Mouse (Mus musculus): ENCODE results near the gene Ccdc172.

Gene Ccdc172

DNA sequence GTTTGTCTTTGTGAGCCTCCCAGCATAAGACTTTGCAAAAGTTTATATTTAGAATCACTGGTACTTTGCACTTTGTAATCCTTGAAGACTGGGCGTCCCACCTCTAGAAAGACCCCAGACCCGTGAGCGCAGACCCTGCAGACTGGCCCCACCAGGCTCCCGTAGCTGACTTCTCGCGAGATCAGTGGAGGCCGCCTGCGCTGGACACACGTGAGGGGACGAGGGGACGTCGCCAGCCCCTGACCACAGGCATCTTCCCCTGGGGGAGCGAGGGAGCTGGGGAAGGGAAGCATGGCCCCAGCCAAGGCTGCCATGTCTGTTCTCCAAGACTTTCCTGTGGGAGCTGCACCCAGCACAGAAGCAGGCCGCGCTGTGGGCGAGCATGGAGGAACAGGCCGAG, at the start of gene Ccdc172:
TSS of gene Ccdc172 (plus strand) at position 176 of the 400 bp plus-strand sequence.
- DNase-seq: no peak

DNA sequence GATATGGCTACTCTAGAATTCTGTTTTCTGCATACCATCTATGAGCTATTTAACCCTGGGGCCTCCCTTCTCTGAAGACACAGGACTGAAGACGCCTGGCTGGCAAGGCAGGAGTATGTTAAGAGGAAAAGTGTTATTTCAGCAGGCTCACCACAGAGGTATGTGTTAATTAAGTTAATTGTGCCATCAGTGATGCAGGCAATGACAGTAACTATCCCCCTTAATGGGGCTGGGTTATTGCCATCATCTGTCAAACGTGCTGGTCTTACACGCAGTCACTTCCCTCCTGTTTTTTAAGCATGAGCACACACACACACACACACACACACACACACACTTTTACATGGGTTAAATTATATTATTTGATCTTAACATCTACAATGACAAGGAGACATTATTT, 48.0 kb upstream of the Ccdc172 start:
- no peak for DNase-seq

DNA sequence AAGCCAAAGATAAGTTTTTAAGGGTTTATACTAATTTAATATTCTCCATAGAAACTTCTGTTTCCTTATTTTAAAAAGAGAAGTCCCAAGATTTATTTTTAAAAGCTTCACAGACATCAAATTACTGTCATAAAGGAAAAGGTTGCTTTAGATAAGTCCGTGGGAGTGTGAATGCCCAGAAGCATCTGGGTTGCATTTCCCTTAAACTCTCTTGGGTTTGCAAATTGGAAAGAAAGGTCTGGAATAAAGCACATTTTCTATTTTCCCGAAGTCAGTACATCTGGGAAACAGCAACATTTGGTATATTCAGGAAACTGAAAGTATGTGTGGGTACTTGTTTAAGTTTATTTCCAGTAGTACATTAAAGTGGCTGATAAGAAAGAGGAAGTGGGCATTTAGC, 43.5 kb upstream of the Ccdc172 start:
- DNase-seq: no peak

DNA sequence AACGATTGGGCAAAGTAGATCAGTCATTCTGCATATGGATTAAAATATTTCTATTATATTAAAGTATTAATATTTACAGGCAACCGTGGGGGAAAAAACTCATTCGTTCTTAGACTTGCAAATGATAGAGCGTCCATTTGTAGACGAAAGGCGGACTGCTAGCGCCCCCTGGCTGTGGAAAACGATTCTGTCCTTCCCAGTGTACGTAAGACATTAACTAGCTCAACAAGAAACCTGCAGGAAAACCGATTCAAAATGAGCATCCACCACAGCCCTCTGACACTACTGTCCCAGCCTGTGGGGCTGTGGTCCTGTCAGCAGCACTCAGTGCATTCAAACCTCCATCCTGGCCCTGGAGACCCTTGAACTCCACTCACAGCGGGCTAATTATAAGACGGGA, 42.4 kb upstream of the Ccdc172 start:
- DNase-seq: peak; percentile 87

DNA sequence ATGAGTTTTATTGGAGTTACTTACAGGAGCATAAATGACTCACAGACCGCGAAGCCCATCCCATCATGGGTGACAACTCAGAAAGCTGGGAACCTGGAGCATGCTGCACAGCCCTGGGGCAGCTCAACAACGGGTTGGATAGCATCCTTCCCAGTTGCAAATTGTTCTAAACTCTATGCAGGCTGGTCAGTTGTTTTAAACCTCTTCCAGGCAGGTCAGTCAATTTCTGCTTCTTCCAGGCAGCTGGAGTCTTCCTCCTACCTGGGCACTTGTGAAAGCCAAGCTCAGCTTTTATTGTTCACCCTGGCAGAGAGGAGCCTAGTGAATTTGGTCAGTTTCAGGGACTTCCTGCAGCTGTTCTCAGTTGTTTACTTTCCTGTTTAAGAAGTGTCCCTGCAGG, 37.5 kb upstream of the Ccdc172 start:
- DNase-seq: no peak

DNA sequence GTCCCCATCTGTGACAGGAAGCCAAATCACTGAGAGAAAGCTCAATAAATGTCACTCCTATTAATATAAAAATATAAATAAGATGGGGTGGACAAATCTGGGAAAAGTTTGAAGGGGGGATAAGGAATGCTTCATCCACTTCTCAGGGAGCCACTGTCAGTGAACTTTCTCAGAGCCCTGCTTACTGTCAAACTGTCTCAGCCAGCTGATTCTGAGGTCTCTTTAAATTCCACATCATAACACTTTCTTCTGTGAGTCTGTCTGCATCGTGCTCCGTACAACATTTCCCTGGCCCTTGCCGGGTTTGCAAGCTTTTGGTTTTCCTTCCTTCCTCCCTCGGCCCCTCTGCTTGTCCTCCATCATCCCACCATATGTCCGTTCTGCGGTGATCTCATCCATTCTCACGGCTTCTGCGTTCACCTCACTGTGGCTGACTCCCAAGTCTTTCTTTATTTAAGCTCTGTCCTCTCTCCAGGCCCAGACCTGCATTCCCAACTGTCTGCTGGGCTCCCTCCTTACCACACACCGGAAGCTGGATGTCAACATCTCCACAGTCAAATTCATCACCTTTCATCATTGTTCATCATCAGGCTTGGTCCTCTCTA, 29.3 kb upstream of the Ccdc172 start:
- no peak for DNase-seq

DNA sequence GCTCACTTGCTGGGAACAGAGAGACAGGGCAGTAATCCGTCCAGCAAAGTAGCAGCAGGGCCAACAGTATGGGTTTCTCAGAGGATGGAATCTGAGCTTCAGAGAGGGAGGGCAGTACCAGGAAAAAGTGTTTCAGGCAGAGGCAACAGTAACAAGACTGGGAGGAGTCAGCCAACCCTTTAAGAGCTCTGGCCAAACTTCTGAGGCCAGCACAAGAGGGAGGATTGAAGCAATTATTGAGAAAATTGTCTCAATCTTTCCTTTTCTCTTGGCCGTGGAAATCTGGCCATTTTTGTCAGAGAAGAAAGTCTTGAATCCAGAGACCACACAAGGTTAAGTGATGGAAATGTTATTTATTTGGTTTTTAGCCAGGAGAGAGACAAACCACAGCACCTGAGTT, 25.1 kb upstream of the Ccdc172 start:
- no peak for DNase-seq

DNA sequence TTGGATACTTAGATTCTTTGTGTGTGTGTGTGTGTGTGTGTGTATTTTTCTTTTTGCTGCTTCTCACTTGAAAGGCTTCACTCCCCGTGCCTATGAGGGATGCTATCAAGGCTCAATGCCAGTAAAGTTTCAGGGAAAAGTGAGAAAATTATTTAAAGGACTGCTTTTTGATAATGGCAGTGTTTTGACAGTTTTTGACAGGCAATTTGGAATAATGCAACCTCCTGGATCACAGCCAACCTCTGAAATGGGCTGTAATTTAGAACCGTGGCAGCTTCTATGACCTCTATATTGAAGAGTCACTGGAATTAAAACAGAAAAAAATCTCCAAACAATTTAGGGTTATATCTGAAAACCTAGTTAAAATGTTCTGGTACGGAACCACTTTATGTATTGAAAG, 14.7 kb upstream of the Ccdc172 start:
- DNase-seq: no peak

DNA sequence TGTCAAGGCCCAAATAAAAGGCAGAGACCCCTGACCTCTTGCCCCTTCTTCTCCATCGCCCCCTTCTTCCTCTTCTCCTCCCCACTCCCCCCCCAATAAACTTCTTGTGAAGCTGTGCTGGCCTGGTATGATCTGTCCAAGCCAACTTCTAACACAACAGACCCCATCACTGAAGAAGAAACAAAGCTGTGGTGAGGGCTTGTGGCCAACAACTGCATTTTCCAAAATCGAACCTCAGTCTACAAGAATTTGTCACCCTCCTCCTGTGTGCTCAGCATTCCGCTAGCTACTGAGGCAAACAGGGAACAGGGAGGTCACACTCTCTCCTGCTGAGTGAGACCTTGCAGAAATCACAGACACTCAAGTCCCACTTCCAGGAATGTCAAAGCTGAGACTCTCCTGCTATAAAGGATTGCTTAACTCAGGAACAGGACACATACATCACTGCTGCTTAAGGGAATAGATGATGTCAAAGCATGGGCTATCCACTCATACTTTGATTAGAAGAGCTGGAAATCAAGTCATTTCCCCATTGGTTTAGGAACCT, 12.3 kb upstream of the Ccdc172 start:
- DNase-seq: no peak

DNA sequence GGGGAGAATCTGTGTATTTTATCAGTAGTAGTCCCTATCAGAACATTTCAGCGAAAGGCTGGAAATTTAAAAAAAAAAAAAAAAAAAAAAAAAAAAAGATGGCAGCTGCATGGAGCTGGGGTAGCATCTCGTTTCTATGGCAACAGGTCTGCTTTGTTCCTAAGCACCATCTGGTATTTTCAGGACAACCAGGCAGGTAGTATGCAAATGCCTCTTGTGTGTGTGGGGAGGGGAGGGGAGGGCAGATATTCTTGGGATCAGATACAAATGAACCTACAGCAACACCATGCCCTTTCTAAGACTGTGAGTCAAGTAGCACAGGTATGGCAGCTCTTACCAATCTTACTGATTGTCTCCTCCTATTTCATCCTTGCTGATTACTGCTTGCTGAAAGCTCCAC, 11.7 kb upstream of the Ccdc172 start:
- no peak for DNase-seq

DNA sequence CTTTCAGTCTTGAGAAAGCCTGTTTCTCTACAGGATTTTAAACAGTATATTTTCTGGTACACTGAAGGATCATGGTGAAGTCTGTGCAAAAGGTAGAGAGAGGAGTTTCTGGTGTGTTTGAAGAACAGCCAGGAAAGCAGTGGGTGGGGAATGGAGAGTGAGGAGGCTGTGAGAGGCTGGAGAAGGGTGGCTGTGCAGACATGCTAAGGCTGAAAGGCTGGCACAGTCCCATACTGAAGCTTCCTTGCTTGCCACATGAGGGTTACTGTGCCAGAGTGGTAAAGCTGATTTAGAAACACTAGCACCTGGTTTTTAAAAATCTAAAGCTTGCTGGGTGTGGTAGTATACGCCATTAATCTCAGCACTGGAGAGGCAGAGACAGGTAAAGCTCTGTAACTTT, 9.9 kb downstream of the Ccdc172 start:
- peak; percentile 40 for DNase-seq

DNA sequence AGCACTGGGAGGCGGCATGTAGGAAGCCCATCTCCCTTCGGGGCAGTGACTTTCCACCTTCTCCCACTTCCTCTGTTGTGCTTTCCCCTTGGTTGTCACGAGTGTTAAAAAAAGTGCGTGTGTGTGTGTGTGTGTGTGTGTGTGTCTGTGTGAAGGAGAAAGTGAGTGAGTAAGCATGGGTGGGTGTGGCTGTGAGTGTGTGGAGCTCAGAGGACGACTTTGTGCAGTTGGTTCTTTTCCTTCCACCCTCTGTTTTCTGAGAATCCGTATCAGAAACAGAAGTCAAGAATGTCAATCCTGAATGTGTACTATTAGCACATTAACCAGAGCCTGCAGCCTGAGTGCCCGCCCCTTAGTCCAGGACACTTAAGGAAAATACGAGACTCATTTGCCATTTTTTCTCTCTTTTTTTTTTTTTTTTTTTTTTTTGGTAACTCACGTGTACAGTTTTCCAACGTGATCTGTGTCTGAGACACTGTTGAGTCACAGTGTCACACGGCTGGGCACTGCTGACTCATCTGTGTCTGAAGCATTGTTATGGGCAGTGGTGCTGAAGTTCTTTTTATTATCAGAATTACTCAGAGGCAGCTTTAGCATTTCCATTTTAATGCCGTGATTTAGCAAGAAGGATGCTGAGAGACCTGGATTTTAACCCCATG, 12.1 kb downstream of the Ccdc172 start:
- DNase-seq: peak; percentile 45

DNA sequence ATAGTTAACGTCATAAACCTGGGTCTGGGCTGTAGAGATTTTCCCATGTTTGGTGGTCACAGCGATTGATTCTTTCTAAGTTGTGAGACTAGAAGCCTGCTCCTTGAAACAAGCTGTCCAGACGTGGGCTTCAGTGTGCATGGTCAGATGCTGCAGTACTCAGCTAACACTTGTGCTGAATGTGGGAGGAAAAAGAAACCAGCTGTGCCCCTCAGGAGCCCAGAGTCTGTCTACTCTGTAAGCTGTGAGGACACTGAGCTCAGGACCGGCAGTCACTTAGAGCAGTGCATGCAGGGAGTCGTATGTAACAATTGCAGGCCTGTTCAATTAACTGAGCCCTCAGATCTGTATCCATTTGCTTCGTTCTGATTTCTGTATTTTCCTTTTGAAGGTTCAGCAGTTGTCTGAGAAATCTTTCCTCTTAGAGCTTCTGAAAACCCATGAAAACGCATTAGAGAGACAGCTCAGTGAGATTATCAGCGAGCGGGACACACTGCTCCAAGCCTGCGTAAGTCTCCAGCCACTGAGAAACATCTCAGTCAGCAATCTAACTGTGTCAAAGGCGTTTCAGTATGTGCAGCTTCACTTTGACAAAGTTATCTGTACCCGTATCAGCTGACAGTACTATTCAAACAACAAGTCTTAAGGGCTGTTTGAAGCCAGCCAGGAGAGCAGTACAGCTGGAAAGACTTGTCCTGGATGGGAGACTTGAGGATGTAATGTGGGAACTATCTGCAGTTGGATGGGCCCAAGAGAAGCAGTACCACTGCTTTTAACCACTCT, 13.9 kb downstream of the Ccdc172 start:
- no peak for DNase-seq

DNA sequence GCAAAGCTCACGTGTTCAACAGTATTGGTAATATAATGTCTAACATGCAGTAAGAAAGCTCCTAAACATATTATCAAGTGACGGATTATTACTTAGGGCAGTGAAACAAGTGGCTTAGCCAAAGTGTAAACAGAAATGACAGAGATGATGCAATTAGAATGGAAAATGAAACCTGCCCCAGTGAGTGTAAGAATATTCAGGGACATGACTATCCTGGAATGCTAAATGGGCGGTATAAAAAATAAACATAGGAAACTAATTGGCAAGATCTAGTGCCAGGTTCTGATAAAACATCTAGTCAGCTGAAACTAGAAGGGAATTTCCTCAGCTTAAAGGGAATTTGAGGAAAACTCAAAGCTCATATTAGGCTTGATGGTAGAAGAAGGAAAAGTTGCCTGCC, 21.3 kb downstream of the Ccdc172 start:
- DNase-seq: no peak

DNA sequence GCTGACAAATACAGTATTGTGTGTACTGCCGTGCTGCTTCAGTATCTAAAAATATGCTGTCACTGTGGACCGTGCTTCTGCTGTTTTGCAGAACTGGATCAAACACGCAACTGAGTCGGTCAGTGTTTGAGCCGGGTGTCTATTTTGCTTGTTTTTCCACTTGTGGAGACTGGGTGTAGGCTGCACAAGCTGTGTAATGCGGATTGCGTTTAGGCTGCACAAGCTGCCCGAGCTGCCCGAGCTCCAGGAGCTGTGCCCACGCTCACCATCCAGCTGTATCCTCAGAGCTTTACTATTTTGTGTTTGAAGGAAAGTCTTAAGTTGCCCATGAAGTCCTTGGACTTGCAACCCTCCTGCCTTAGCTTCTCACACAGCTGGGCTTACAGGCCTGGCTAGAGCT, 24.9 kb downstream of the Ccdc172 start:
- DNase-seq: peak; percentile 74

DNA sequence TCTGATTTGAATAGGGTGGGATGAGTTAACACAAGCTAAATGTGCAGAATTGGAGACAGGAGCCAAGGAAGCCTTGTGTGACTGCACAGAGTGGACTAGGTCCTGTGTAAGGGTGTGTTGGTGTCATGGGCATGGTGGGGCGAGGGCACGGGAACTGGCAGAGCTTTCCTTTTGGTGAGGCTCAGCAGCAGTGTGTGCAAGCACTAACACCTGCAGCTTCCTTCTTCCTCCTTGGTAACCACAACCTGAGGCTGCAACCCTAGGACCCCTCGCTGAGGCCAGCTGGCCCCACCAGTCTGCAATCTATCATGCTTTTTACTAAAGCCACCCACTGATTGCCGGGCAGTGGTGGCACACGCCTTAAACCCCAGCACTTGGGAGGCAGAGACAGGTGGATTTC, 28.6 kb downstream of the Ccdc172 start:
- DNase-seq: no peak

DNA sequence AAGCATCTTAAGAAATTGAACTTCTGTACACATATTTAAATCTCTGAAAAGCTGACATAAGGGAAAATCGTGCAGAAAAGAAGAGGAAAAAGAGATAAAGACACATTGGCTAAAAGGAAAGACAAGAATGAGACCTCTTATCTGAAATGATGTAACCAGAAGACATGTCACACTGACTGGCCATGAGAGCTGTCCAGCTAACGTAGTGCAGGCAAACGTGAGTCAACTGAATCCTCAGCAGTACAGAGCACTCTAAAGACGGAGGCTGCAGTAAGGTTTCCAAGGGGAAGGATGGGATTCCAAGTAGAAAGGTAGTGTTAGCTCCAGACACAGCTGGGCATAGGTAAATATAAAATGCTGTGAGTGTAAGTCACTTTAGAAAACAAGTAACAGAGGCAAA, 36.6 kb downstream of the Ccdc172 start:
- no peak for DNase-seq

DNA sequence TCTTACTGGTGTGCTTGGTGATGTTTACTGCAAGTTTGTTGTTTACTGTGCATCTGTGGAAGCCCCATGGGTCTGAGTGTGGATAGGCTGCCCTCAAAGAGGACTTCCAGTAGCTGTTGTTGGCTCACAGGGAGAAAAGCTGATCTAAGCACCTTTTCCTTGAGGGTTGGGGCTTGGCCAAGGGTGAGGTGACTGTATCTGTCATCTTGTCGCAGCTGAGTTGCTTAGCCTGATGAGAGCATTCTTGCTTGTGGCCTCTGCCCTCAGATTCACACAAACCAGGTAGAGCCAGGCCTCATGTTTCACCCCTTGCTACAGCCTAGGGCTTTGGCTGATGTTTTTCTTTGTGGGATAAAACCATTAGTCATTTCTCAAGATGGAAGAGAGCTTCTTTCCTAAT, 38.7 kb downstream of the Ccdc172 start:
- DNase-seq: no peak

DNA sequence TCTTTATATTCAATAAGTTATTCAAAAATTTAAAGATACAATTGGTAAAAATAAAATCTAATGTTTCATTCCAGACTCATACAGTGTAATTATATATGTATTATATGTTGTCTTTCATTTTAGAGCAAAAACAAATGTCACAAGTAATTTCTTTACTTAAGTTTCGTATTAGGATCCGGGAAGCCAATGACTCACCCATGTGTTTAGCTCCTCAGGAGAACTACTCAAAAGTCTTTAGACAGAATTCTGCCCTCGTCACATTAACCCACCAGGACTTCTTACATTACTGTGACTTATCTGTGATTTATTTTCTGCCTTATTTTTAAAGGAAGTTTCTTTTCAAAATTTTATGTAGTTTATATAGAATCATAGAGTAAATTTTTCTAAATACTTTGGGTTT, 39.1 kb downstream of the Ccdc172 start:
- DNase-seq: no peak

DNA sequence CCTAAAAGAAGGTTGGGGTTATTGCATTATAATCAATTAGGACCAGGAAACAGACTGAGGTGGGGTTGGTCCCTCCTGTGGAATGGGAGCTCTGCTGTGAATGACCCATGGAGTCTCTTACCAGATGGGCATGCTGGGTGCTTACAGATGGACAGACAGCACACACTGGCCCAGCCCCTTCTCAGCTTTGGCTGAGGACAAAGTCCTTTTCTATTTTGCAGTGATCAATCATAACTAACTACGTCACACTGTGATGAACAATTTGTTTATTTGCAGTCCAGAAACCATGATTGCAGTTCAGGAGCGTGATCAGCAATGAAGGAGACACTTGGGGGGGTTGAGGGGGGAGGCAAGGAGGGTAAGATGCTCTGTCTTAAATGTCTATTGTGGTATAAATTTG, 43.2 kb downstream of the Ccdc172 start:
- no peak for DNase-seq

DNA sequence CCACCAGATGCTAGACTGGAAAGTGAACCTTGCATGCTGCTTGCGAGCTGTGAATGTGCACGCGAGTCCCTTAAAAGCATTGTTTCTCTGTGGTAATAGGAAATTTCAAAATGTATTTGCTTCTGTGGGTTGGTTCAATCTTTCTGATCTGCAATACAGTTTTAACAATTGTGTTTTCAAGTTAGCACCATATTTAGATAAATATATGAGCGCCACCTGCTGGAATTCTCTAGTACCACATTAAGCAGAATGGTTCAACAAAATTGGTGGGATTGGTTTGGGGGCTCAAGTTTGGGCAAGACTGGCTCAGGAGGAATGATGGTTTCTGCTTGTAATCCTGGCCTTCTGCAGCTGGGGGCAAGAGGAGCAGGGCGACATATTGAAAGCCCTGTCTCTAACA, 46.6 kb downstream of the Ccdc172 start:
- peak; percentile 12 for DNase-seq

DNA sequence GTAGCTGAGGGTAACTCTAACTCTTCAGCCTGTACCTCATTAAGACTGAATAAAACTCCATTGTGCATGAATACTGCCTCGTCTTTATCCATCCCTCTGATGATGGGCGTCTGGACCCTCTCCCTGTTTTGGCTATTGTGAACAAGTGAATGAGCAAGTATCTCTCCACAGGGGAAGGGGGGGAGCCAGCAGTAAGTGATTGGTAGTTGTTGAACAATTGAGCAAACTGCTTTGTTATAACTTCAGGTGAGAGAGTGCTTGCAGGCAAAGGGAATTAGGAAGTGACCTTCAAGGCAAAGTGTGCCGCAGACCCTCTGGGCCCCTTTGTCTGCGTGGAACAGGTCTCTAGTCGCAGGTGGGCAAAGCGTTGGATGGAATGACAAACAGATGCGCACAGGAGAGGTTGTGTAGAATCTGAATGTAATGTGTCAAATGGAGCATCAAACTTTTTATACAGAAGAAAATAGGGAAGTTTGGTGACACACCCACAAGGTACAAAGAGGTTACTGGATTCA, 50.6 kb downstream of the Ccdc172 start:
- no peak for DNase-seq

DNA sequence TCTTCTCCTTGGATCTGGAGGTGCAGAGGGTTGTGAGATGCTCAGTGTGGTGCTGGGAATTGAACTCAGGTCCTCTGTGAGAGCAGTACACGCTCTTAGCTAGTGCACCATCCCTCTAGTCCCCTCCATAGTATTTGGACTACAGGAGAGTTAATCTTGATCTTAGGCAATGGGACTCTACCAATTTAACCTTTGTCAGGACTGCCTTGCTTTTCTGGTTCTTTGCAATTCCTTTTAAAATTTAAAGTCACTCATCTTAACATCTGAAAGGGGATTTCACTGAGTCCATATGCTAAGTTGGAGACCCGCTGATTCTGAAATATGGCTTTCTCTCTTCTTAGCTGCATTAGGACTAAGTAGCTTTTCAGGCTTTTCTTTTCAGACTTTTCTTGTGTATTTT, 59.8 kb downstream of the Ccdc172 start:
- no peak for DNase-seq
